Mouse (Mus musculus): ENCODE measurements at regions not wholly inside any gene's neighbourhood (a gene's known extent, or its start where the extent isn't known, plus 50 kb on each side); places are given as distances from the start of the nearest gene placed in this dataset.

- H3K79me2 ChIP-seq (ENCODE audit: control insufficient read depth, insufficient read depth, low read length): no peaks in the 10 kb centered on the region
- H3K36me3 ChIP-seq (ENCODE audit: control insufficient read depth, insufficient read depth, low read length): no peaks in the 10 kb centered on the region
- no peaks in the 10 kb centered on the region for H3K4me1 ChIP-seq (ENCODE audit: control insufficient read depth, insufficient read depth, low read length)
- no peak overlapping the region for H3K9ac ChIP-seq (ENCODE audit: low read depth, low read length)
- TF ChIP-seq POLR2A (IDR thresholded peaks at IDR 0.05; ENCODE audit: extremely low read depth, insufficient read depth, low read length) (no peak), CTCF (IDR thresholded peaks at IDR 0.05; ENCODE audit: low read depth, low read length) (no peak)
- no peak overlapping the region for H3K27ac ChIP-seq (replicated peaks; ENCODE audit: insufficient read depth, low read depth, low read length)
- WGBS: 85% methylated on average over 4 of the region's 4 CpGs
- no peaks in the 10 kb centered on the region for H3K27me3 ChIP-seq (ENCODE audit: control insufficient read depth, insufficient read depth, low read length)
- H3K4me3 ChIP-seq (ENCODE audit: insufficient read depth, low read depth, low read length): no peak overlapping the region
- no peak for DNase-seq (ENCODE audit: extremely low read depth, low read depth, low spot score)
These were observed 128.6 kb upstream of the Hgf start for GRCm38 (mm10) chr5:16424745-16425144.

- Histone ChIP-seq H3K79me2 (ENCODE audit: control insufficient read depth, insufficient read depth, low read length) (no peaks in the 10 kb centered on the region), H3K4me3 (ENCODE audit: insufficient read depth, low read depth, low read length) (no peak overlapping the region), H3K4me1 (ENCODE audit: control insufficient read depth, insufficient read depth, low read length) (no peaks in the 10 kb centered on the region), H3K9ac (ENCODE audit: low read depth, low read length) (no peak overlapping the region), H3K27ac (replicated peaks; ENCODE audit: insufficient read depth, low read depth, low read length) (no peak overlapping the region), H3K27me3 (ENCODE audit: control insufficient read depth, insufficient read depth, low read length) (no peaks in the 10 kb centered on the region), H3K36me3 (ENCODE audit: control insufficient read depth, insufficient read depth, low read length) (no peaks in the 10 kb centered on the region)
- 53% methylated on average over 8 of the region's 8 CpGs for WGBS
- DNase-seq (ENCODE audit: extremely low read depth, low read depth, low spot score): no peak
- TF ChIP-seq POLR2A (IDR thresholded peaks at IDR 0.05; ENCODE audit: extremely low read depth, insufficient read depth, low read length) (no peak), CTCF (IDR thresholded peaks at IDR 0.05; ENCODE audit: low read depth, low read length) (no peak)
These were observed 128.0 kb upstream of the Hgf start for GRCm38 (mm10) chr5:16425302-16425701.

- Histone ChIP-seq H3K4me1 (ENCODE audit: control insufficient read depth, insufficient read depth, low read length) (no peaks in the 10 kb centered on the region), H3K9ac (ENCODE audit: low read depth, low read length) (no peak overlapping the region), H3K27ac (replicated peaks; ENCODE audit: insufficient read depth, low read depth, low read length) (no peak overlapping the region), H3K79me2 (ENCODE audit: control insufficient read depth, insufficient read depth, low read length) (no peaks in the 10 kb centered on the region), H3K27me3 (ENCODE audit: control insufficient read depth, insufficient read depth, low read length) (no peaks in the 10 kb centered on the region), H3K36me3 (ENCODE audit: control insufficient read depth, insufficient read depth, low read length) (no peaks in the 10 kb centered on the region), H3K4me3 (ENCODE audit: insufficient read depth, low read depth, low read length) (no peak overlapping the region)
- TF ChIP-seq POLR2A (IDR thresholded peaks at IDR 0.05; ENCODE audit: extremely low read depth, insufficient read depth, low read length) (no peak), CTCF (IDR thresholded peaks at IDR 0.05; ENCODE audit: low read depth, low read length) (no peak)
- 71% methylated on average over 2 of the region's 2 CpGs for WGBS
- DNase-seq (ENCODE audit: extremely low read depth, low read depth, low spot score): no peak
These were observed 127.0 kb upstream of the Hgf start for GRCm38 (mm10) chr5:16426306-16426705.

- H3K27me3 ChIP-seq (ENCODE audit: control insufficient read depth, insufficient read depth, low read length): no peaks in the 10 kb centered on the region
- no peak overlapping the region for H3K9ac ChIP-seq (ENCODE audit: low read depth, low read length)
- H3K36me3 ChIP-seq (ENCODE audit: control insufficient read depth, insufficient read depth, low read length): no peaks in the 10 kb centered on the region
- no peak overlapping the region for H3K27ac ChIP-seq (replicated peaks; ENCODE audit: insufficient read depth, low read depth, low read length)
- no peak for TF ChIP-seq POLR2A (IDR thresholded peaks at IDR 0.05; ENCODE audit: extremely low read depth, insufficient read depth, low read length)
- no peak for TF ChIP-seq CTCF (IDR thresholded peaks at IDR 0.05; ENCODE audit: low read depth, low read length)
- H3K4me3 ChIP-seq (ENCODE audit: insufficient read depth, low read depth, low read length): no peak overlapping the region
- 75% methylated on average over 3 of the region's 3 CpGs for WGBS
- no peaks in the 10 kb centered on the region for H3K4me1 ChIP-seq (ENCODE audit: control insufficient read depth, insufficient read depth, low read length)
- peak; percentile 5 for DNase-seq (ENCODE audit: extremely low read depth, low read depth, low spot score)
- H3K79me2 ChIP-seq (ENCODE audit: control insufficient read depth, insufficient read depth, low read length): no peaks in the 10 kb centered on the region
These were observed 118.7 kb upstream of the Hgf start for GRCm38 (mm10) chr5:16434586-16434985.

GRCm38 (mm10) chr5:16445056-16445455 is 108.2 kb upstream of the Hgf start:
- Histone ChIP-seq H3K36me3 (ENCODE audit: control insufficient read depth, insufficient read depth, low read length) (no peaks in the 10 kb centered on the region), H3K27me3 (ENCODE audit: control insufficient read depth, insufficient read depth, low read length) (no peaks in the 10 kb centered on the region), H3K9ac (ENCODE audit: low read depth, low read length) (no peak overlapping the region), H3K79me2 (ENCODE audit: control insufficient read depth, insufficient read depth, low read length) (no peaks in the 10 kb centered on the region), H3K4me3 (ENCODE audit: insufficient read depth, low read depth, low read length) (no peak overlapping the region), H3K27ac (replicated peaks; ENCODE audit: insufficient read depth, low read depth, low read length) (no peak overlapping the region), H3K4me1 (ENCODE audit: control insufficient read depth, insufficient read depth, low read length) (no peaks in the 10 kb centered on the region)
- 85% methylated on average over 1 of the region's 1 CpGs for whole genome bisulfite sequencing
- no peak for TF ChIP-seq CTCF (IDR thresholded peaks at IDR 0.05; ENCODE audit: low read depth, low read length)
- no peak for DNase-seq (ENCODE audit: extremely low read depth, low read depth, low spot score)

- TF ChIP-seq POLR2A (IDR thresholded peaks at IDR 0.05; ENCODE audit: extremely low read depth, insufficient read depth, low read length) (no peak), CTCF (IDR thresholded peaks at IDR 0.05; ENCODE audit: low read depth, low read length) (no peak)
- DNase-seq (ENCODE audit: extremely low read depth, low read depth, low spot score): no peak
- WGBS: 42% methylated on average over 1 of the region's 1 CpGs
- no peak overlapping the region for H3K27ac ChIP-seq (replicated peaks; ENCODE audit: insufficient read depth, low read depth, low read length)
- no peaks in the 10 kb centered on the region for H3K4me1 ChIP-seq (ENCODE audit: control insufficient read depth, insufficient read depth, low read length)
- no peak overlapping the region for H3K4me3 ChIP-seq (ENCODE audit: insufficient read depth, low read depth, low read length)
- H3K36me3 ChIP-seq (ENCODE audit: control insufficient read depth, insufficient read depth, low read length): no peaks in the 10 kb centered on the region
- H3K79me2 ChIP-seq (ENCODE audit: control insufficient read depth, insufficient read depth, low read length): no peaks in the 10 kb centered on the region
- no peaks in the 10 kb centered on the region for H3K27me3 ChIP-seq (ENCODE audit: control insufficient read depth, insufficient read depth, low read length)
- no peak overlapping the region for H3K9ac ChIP-seq (ENCODE audit: low read depth, low read length)
These were observed 106.3 kb upstream of the Hgf start for GRCm38 (mm10) chr5:16446977-16447376.
